Mouse (Mus musculus): ENCODE data around the gene Lhfpl5.

DNA sequence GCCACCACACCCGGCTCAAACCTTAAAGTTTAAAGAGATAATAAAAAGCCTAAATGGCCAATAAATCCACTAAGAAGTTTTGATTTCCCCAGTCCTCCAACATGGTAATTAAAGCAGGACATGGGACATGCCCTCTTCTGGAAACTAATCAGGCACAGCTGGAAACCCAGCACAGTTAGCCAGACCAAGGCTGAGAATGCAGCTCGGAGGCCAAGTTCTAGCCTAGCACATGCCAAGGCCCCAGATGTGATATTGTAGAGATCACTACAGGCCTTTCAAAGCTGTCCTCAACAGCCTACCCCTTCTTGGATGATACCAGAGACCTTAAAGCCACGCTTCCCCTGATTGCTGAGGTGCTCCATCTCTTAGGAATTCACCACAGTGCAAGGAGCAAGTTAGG is 11.1 kb downstream of the Lhfpl5 start:
- TF ChIP-seq E2F4 (IDR thresholded peaks at IDR 0.05; ENCODE audit: insufficient read depth) (no peak), USF1 (IDR thresholded peaks at IDR 0.05; ENCODE audit: low read depth) (no peak), MYOD1 (IDR thresholded peaks at IDR 0.05; ENCODE audit: control insufficient read depth in 1 of 3, insufficient read length in 2 of 3, low read depth in 2 of 3) (no peak), TCF12 (IDR thresholded peaks at IDR 0.05; ENCODE audit: insufficient read depth, poor library complexity, severe bottlenecking) (no peak), POLR2A (IDR thresholded peaks at IDR 0.05; ENCODE audit: insufficient read length, low read depth) (no peak), MAX (IDR thresholded peaks at IDR 0.05; ENCODE audit: low read depth) (no peak), MYOG (IDR thresholded peaks at IDR 0.05; ENCODE audit: control insufficient read depth in 1 of 3, insufficient read depth in 1 of 3, insufficient read length in 2 of 3, low read depth in 2 of 3) (no peak), POLR2AphosphoS2 (IDR thresholded peaks at IDR 0.05; ENCODE audit: insufficient read length, low read depth) (no peak), CEBPB (IDR thresholded peaks at IDR 0.05; ENCODE audit: insufficient read depth, poor library complexity, severe bottlenecking) (no peak), REST (IDR thresholded peaks at IDR 0.05; ENCODE audit: insufficient read depth, insufficient read length) (no peak)

All from myocyte (in vitro differentiated cells).